In genomic region chr5:23598491-23598890, GRCm38 (mm10) we compare ENCODE assay signal across 8 mouse cellular contexts.
DNase-seq lines count a peak whose midpoint lies in the region; ATAC-seq and TF ChIP-seq lines count a peak whose summit lies in the region.

No protein-coding gene starts in this region.

- H3K4me2 ChIP-seq in embryonic facial prominence, embryonic 14.5 days (ENCODE audit: low read depth, low read length), result no peak overlapping the region
- peak overlapping the region; percentile 34 for H3K4me2 ChIP-seq in heart, postnatal 0 days (ENCODE audit: low read depth, low read length)
- 0 out of 2 replicates have a peak overlapping the region, but pooled peaks have one; percentile 11 for H3K4me2 ChIP-seq in lung, postnatal 0 days (replicated peaks; ENCODE audit: low read depth, low read length)

- H3K36me3 ChIP-seq in embryonic facial prominence, embryonic 14.5 days (ENCODE audit: control insufficient read depth, insufficient read depth, low read length), result no peaks in the 10 kb centered on the region
- H3K36me3 ChIP-seq in embryonic facial prominence, embryonic 10.5 days (replicated peaks), result 0 out of 2 replicates have a peak, but pooled peaks cover 3% of the 10 kb centered on the region
- H3K36me3 ChIP-seq in heart, postnatal 0 days (replicated peaks; ENCODE audit: control insufficient read depth, insufficient read depth, low read length), result no peaks in the 10 kb centered on the region; the same call in 1 of the 2 replicates
- H3K36me3 ChIP-seq in lung, postnatal 0 days (ENCODE audit: insufficient read depth, low read length), result no peaks in the 10 kb centered on the region

- no peaks in the 10 kb centered on the region for H3K4me1 ChIP-seq in embryonic facial prominence, embryonic 14.5 days (ENCODE audit: control insufficient read depth, insufficient read depth, low read length)
- peaks cover 17% of the 10 kb centered on the region for H3K4me1 ChIP-seq in embryonic facial prominence, embryonic 10.5 days
- peaks cover 21% of the 10 kb centered on the region for H3K4me1 ChIP-seq in heart, postnatal 0 days (ENCODE audit: control insufficient read depth, insufficient read depth)
- H3K4me1 ChIP-seq in lung, postnatal 0 days (ENCODE audit: insufficient read depth, low read depth, low read length), result peaks cover 5% of the 10 kb centered on the region; the same call in 1 of the 2 replicates

- TF ChIP-seq CTCF in heart, postnatal 0 days (IDR thresholded peaks at IDR 0.05; ENCODE audit: low read depth), result no peak
- no peak for TF ChIP-seq CTCF in lung, postnatal 0 days (IDR thresholded peaks at IDR 0.05)

- no peak for ATAC-seq in embryonic facial prominence, embryonic 14.5 days (ENCODE audit: low read depth)
- ATAC-seq in heart, postnatal 0 days (ENCODE audit: insufficient read depth, low read depth), result peak; percentile 47; the same call in 1 of the 2 replicates
- ATAC-seq in lung, postnatal 0 days, result no peak

- no peaks in the 10 kb centered on the region for H3K27me3 ChIP-seq in embryonic facial prominence, embryonic 14.5 days (replicated peaks; ENCODE audit: control insufficient read depth, insufficient read depth, low read length)
- no peaks in the 10 kb centered on the region for H3K27me3 ChIP-seq in embryonic facial prominence, embryonic 10.5 days (replicated peaks; ENCODE audit: low read depth, poor library complexity, severe bottlenecking)
- H3K27me3 ChIP-seq in heart, postnatal 0 days (ENCODE audit: control insufficient read depth, insufficient read depth, low read length), result no peaks in the 10 kb centered on the region
- H3K27me3 ChIP-seq in lung, postnatal 0 days (replicated peaks; ENCODE audit: insufficient read depth, low read length), result no peaks in the 10 kb centered on the region

- no peak overlapping the region for H3K9ac ChIP-seq in embryonic facial prominence, embryonic 14.5 days (ENCODE audit: low read depth, low read length)
- H3K9ac ChIP-seq in heart, postnatal 0 days (replicated peaks; ENCODE audit: low read depth, low read length), result no peak overlapping the region
- no peak overlapping the region for H3K9ac ChIP-seq in lung, postnatal 0 days (replicated peaks; ENCODE audit: low read depth)

- no peak overlapping the region for H3K4me3 ChIP-seq in embryonic facial prominence, embryonic 14.5 days (ENCODE audit: low read depth, low read length)
- H3K4me3 ChIP-seq in embryonic facial prominence, embryonic 10.5 days, result no peak overlapping the region
- H3K4me3 ChIP-seq in heart, postnatal 0 days (ENCODE audit: low read depth, low read length), result peak overlapping the region; percentile 5; the same call in 1 of the 2 replicates
- no peak overlapping the region for H3K4me3 ChIP-seq in lung, postnatal 0 days (ENCODE audit: low read depth, low read length)

- DNase-seq in embryonic facial prominence, embryonic 14.5 days (ENCODE audit: low spot score), result peak; percentile 31
- no peak for DNase-seq in embryonic facial prominence, embryonic 10.5 days (ENCODE audit: low spot score)
- DNase-seq in cerebellum, postnatal 14 days, result peak; percentile 48 to 56
- peak; percentile 55 for DNase-seq in heart, postnatal 0 days (ENCODE audit: low spot score)
- peak; percentile 17 for DNase-seq in lung, postnatal 0 days (ENCODE audit: low spot score)
- DNase-seq in thymus, adult 18-20 months, result no peak
- DNase-seq in layer of hippocampus, adult 11-12 months (ENCODE audit: low spot score), result no peak
- no peak for DNase-seq in layer of hippocampus, postnatal 14 days (ENCODE audit: low spot score in 2 of 2)

- WGBS in embryonic facial prominence, embryonic 14.5 days, result 63% methylated on average over 12 of the region's 12 CpGs
- 74% methylated on average over 12 of the region's 12 CpGs for WGBS in embryonic facial prominence, embryonic 10.5 days
- 15% methylated on average over 12 of the region's 12 CpGs for WGBS in heart, postnatal 0 days
- WGBS in lung, postnatal 0 days, result 37% methylated on average over 12 of the region's 12 CpGs

- no peaks in the 10 kb centered on the region for H3K9me3 ChIP-seq in embryonic facial prominence, embryonic 14.5 days (ENCODE audit: control insufficient read depth, low read length)
- no peaks in the 10 kb centered on the region for H3K9me3 ChIP-seq in embryonic facial prominence, embryonic 10.5 days
- no peaks in the 10 kb centered on the region for H3K9me3 ChIP-seq in heart, postnatal 0 days (replicated peaks; ENCODE audit: control insufficient read depth, low read length)
- no peaks in the 10 kb centered on the region for H3K9me3 ChIP-seq in lung, postnatal 0 days (ENCODE audit: low read length)

- TF ChIP-seq EP300 in heart, postnatal 0 days (IDR thresholded peaks at IDR 0.05; ENCODE audit: low read depth), result no peak
- no peak for TF ChIP-seq EP300 in lung, postnatal 0 days (IDR thresholded peaks at IDR 0.05)

- H3K27ac ChIP-seq in embryonic facial prominence, embryonic 14.5 days (replicated peaks; ENCODE audit: low read depth, low read length), result peak overlapping the region; percentile 2; the same call in 1 of the 2 replicates
- H3K27ac ChIP-seq in embryonic facial prominence, embryonic 10.5 days (replicated peaks), result no peak overlapping the region
- H3K27ac ChIP-seq in heart, postnatal 0 days (ENCODE audit: low read depth), result peak overlapping the region; percentile 76
- H3K27ac ChIP-seq in lung, postnatal 0 days (ENCODE audit: low read length), result 0 out of 2 replicates have a peak overlapping the region, but pooled peaks have one; percentile 33

Comparison
In these comparisons a context has a peak if more than half of its experiments do, and no peak if none do; other contexts are left out.
1. DNase-seq: peak in embryonic facial prominence, embryonic 14.5 days (single experiment), cerebellum, postnatal 14 days (2 of 2), heart, postnatal 0 days (single experiment) and lung, postnatal 0 days (single experiment); none in embryonic facial prominence, embryonic 10.5 days (single experiment), thymus, adult 18-20 months (0 of 2), layer of hippocampus, adult 11-12 months (single experiment) and layer of hippocampus, postnatal 14 days (0 of 2).